Mouse (Mus musculus) E14TG2a.4 (cell line): Measurements from ENCODE around the gene Tm6sf1.

Source experiments
- CTCF ChIP-seq: conservative IDR thresholded peaks from 2 replicates; pipeline ENCODE4 v1.5.1; 2014; ENCODE audit warnings: low read length
- NANOG ChIP-seq: IDR thresholded peaks from 2 replicates; pipeline ENCODE4 v1.6.1; 2014; ENCODE audit warnings: borderline replicate concordance, low read length, mixed read lengths

- no peak for TF ChIP-seq CTCF
- TF ChIP-seq NANOG, result no peak
Measured at GRCm38 (mm10) chr7:81829379-81829894, 29.4 kb upstream of the Tm6sf1 start, which contains the start of gene Btbd1.
